Mouse (Mus musculus): ENCODE measurements around the gene Slc6a14. TPM values are rescaled to one million over a fixed set of nuclear protein-coding genes. Genes with fewer than 3 reads are reported as not detected.
A peak's percentile ranks its signal among the peaks of the same experiment; 100 is the strongest.

Gene Slc6a14
- not detected for total RNA-seq (2021)

GRCm38 (mm10) chrX:21714829-21715228 lies at the start of gene Slc6a14:
Slc6a14 (plus strand) TSS chrX:21714896.
- DNase-seq (ENCODE audit: extremely low spot score in 1 of 2, low spot score in 2 of 2), result no peak
- intact Hi-C loops (cut with DNase I), result no loop called here

- intact Hi-C loops (cut with DNase I), result no loop called here
- DNase-seq (ENCODE audit: extremely low spot score in 1 of 2, low spot score in 2 of 2), result peak in 1 of 2 experiments; percentile 14
These were observed 43.8 kb upstream of the Slc6a14 start for GRCm38 (mm10) chrX:21670896-21671295.

- intact Hi-C loops (cut with DNase I), result no loop called here
- no peak for DNase-seq (ENCODE audit: extremely low spot score in 1 of 2, low spot score in 2 of 2)
These were observed 19.5 kb upstream of the Slc6a14 start for GRCm38 (mm10) chrX:21695220-21695619.

GRCm38 (mm10) chrX:21695687-21696086 lies 19.0 kb upstream of the Slc6a14 start:
- intact Hi-C loops (cut with DNase I), result no loop called here
- DNase-seq (ENCODE audit: extremely low spot score in 1 of 2, low spot score in 2 of 2), result no peak

- intact Hi-C loops (cut with DNase I), result no loop called here
- DNase-seq (ENCODE audit: extremely low spot score in 1 of 2, low spot score in 2 of 2), result no peak
These were observed 13.1 kb upstream of the Slc6a14 start for GRCm38 (mm10) chrX:21701646-21702045.

GRCm38 (mm10) chrX:21704470-21704869 lies 10.2 kb upstream of the Slc6a14 start:
- intact Hi-C loops (cut with DNase I), result no loop called here
- no peak for DNase-seq (ENCODE audit: extremely low spot score in 1 of 2, low spot score in 2 of 2)

GRCm38 (mm10) chrX:21715293-21715692 lies 597 bp downstream of the Slc6a14 start:
- intact Hi-C loops (cut with DNase I), result no loop called here
- DNase-seq (ENCODE audit: extremely low spot score in 1 of 2, low spot score in 2 of 2), result no peak

- intact Hi-C loops (cut with DNase I), result no loop called here
- no peak for DNase-seq (ENCODE audit: extremely low spot score in 1 of 2, low spot score in 2 of 2)
These were observed 2.2 kb downstream of the Slc6a14 start for GRCm38 (mm10) chrX:21716885-21717284.

- no peak for DNase-seq (ENCODE audit: extremely low spot score in 1 of 2, low spot score in 2 of 2)
- intact Hi-C loops (cut with DNase I), result no loop called here
These were observed 30.3 kb downstream of the Slc6a14 start, which contains the start of gene Gm28269 for GRCm38 (mm10) chrX:21744997-21745396. Gm28269 (minus strand) TSS chrX:21745097.

Other genes starting within 250 kb of the Slc6a14 start
- under 1 TPM; 0.30 to 0.61 TPM for gene Agtr2, start 230.4 kb upstream of the Slc6a14 start, total RNA-seq (2021)
- gene Gm28269, start 30.2 kb downstream of the Slc6a14 start, total RNA-seq (2021), result not detected